Mouse (Mus musculus): ENCODE results near the gene Mroh3. TPM values are rescaled to one million over a fixed set of nuclear protein-coding genes. Genes with fewer than 3 reads are reported as not detected.

The Mroh3 gene
- 0.22 and 0.26 TPM in 2 replicates for total RNA-seq (2012; rRNA removed)

- peak; percentile 44 for DNase-seq (ENCODE audit: low read depth, low spot score)
- H3K4me1 ChIP-seq (ENCODE audit: control insufficient read depth in 2 of 2, insufficient read depth in 2 of 2, low read length in 2 of 2, poor library complexity in 1 of 2) = peaks cover 0 to 6% of the 10 kb centered on the region in 2 experiments; a peak in 1 of 4 replicates
- H3K4me3 ChIP-seq (ENCODE audit: insufficient read depth in 1 of 2, low read depth in 1 of 2, low read length in 2 of 2, poor library complexity in 1 of 2, severe bottlenecking in 1 of 2) = no peak within 1 kb of the TSS
- H3K9me3 ChIP-seq (ENCODE audit: control insufficient read depth, insufficient read depth, low read depth, low read length) = no peaks in the 10 kb centered on the region
- H3K36me3 ChIP-seq (ENCODE audit: control insufficient read depth, insufficient read depth, low read length, poor library complexity, severe bottlenecking) = peaks cover 7% of the 10 kb centered on the region; the same call in 1 of the 2 replicates
- TF ChIP-seq ZNF384 (IDR thresholded peaks at IDR 0.05; ENCODE audit: low read depth, low read length) = no peak
- TF ChIP-seq MAFK (IDR thresholded peaks at IDR 0.05; ENCODE audit: insufficient read depth, low read depth, low read length) = no peak
- TF ChIP-seq ZC3H11A (IDR thresholded peaks at IDR 0.05; ENCODE audit: borderline replicate concordance, low read depth, low read length) = no peak
- no peak for TF ChIP-seq HCFC1 (IDR thresholded peaks at IDR 0.05; ENCODE audit: borderline replicate concordance, insufficient read depth, low read length)
- TF ChIP-seq CHD2 (IDR thresholded peaks at IDR 0.05; ENCODE audit: low read depth, low read length) = no peak
- no peak within 1 kb of the TSS for H3K27ac ChIP-seq (ENCODE audit: insufficient read depth, low read depth, low read length, poor library complexity, severe bottlenecking)
- H3K9ac ChIP-seq (ENCODE audit: insufficient read depth, low read depth, low read length, poor library complexity, severe bottlenecking) = peak within 1 kb of the TSS; percentile 47; the same call in 1 of the 2 replicates
- in situ Hi-C loops (cut with MboI; ENCODE audit: low sequenced_read_pairs in 2 of 2, unreplicated experiment in 2 of 2) = no loop called here
Observed at GRCm38 (mm10) chr1:136212803-136213202, at the start of gene Mroh3. Gene Mroh3 (minus strand): TSS chr1:136212828.

- no peaks in the 10 kb centered on the region for H3K9me3 ChIP-seq (ENCODE audit: control insufficient read depth, insufficient read depth, low read depth, low read length)
- no peaks in the 10 kb centered on the region for H3K36me3 ChIP-seq (ENCODE audit: control insufficient read depth, insufficient read depth, low read length, poor library complexity, severe bottlenecking)
- peak within 1 kb of the TSS; percentile 59 for H3K9ac ChIP-seq (ENCODE audit: insufficient read depth, low read depth, low read length, poor library complexity, severe bottlenecking)
- in situ Hi-C loops (cut with MboI; ENCODE audit: low sequenced_read_pairs in 2 of 2, unreplicated experiment in 2 of 2) = no loop called here
- DNase-seq (ENCODE audit: low read depth, low spot score) = no peak
- peaks cover 0 to 3% of the 10 kb centered on the region in 2 experiments; a peak in 2 of 4 replicates for H3K4me1 ChIP-seq (ENCODE audit: control insufficient read depth in 2 of 2, insufficient read depth in 2 of 2, low read length in 2 of 2, poor library complexity in 1 of 2)
- TF ChIP-seq ZC3H11A (IDR thresholded peaks at IDR 0.05; ENCODE audit: borderline replicate concordance, low read depth, low read length) = no peak
- TF ChIP-seq CHD2 (IDR thresholded peaks at IDR 0.05; ENCODE audit: low read depth, low read length) = no peak
- no peak for TF ChIP-seq MAFK (IDR thresholded peaks at IDR 0.05; ENCODE audit: insufficient read depth, low read depth, low read length)
- no peak for TF ChIP-seq ZNF384 (IDR thresholded peaks at IDR 0.05; ENCODE audit: low read depth, low read length)
- TF ChIP-seq HCFC1 (IDR thresholded peaks at IDR 0.05; ENCODE audit: borderline replicate concordance, insufficient read depth, low read length) = no peak
- peak within 1 kb of the TSS; percentile 68 to 74 for H3K4me3 ChIP-seq (ENCODE audit: insufficient read depth in 1 of 2, low read depth in 1 of 2, low read length in 2 of 2, poor library complexity in 1 of 2, severe bottlenecking in 1 of 2)
- no peak within 1 kb of the TSS for H3K27ac ChIP-seq (ENCODE audit: insufficient read depth, low read depth, low read length, poor library complexity, severe bottlenecking)
Observed at GRCm38 (mm10) chr1:136260635-136261238, 48.1 kb upstream of the Mroh3 start, which contains the start of gene Gpr25. Gene Gpr25 (minus strand): TSS chr1:136260873.

DNA sequence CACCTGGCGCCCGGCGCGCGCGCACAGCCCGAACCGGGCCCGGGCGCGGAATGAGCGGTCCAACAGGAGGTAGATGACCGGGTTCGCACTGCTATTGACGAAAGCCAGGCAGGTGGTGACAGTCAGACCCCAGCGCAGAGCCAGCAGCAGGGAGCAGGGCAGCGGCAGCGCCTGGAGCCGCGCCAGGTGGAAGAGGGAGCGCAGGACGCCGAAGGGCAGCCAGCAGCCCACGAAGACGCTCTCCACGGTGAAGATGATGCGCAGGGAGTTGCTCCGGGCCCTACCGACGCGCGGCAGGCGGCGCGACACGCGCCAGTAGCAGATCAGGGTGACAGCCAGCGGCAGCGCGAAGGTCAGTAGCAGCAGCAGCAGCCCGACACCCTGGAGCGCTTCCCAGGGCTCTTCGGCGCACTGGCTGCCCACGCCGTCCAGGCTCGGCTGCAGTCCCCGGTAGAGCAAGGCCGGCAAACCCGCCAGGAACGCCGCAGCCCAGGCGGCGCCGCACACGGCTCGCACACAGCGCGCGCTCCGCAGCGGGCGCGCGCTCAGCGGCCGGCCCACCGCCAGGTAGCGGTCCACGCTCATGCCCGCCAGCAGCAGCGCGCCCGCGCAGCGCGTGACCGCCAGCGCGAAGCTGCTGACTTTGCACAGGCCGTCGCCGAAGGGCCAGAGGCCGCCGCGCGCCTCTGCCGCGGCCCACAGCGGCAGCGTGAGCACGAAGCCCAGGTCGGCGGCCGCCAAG, 47.4 kb upstream of the Mroh3 start:
- Histone ChIP-seq H3K4me1 (ENCODE audit: control insufficient read depth in 2 of 2, insufficient read depth in 2 of 2, low read length in 2 of 2, poor library complexity in 1 of 2) (peaks cover 0 to 5% of the 10 kb centered on the region in 2 experiments; a peak in 2 of 4 replicates), H3K4me3 (ENCODE audit: insufficient read depth in 1 of 2, low read depth in 1 of 2, low read length in 2 of 2, poor library complexity in 1 of 2, severe bottlenecking in 1 of 2) (peak overlapping the region; percentile 68 to 74), H3K27ac (ENCODE audit: insufficient read depth, low read depth, low read length, poor library complexity, severe bottlenecking) (no peak overlapping the region), H3K9ac (ENCODE audit: insufficient read depth, low read depth, low read length, poor library complexity, severe bottlenecking) (peak overlapping the region; percentile 59), H3K9me3 (ENCODE audit: control insufficient read depth, insufficient read depth, low read depth, low read length) (no peaks in the 10 kb centered on the region), H3K36me3 (ENCODE audit: control insufficient read depth, insufficient read depth, low read length, poor library complexity, severe bottlenecking) (no peaks in the 10 kb centered on the region)
- in situ Hi-C loops (cut with MboI; ENCODE audit: low sequenced_read_pairs in 2 of 2, unreplicated experiment in 2 of 2) = no loop called here
- DNase-seq (ENCODE audit: low read depth, low spot score) = peak; percentile 33
- TF ChIP-seq MAFK (IDR thresholded peaks at IDR 0.05; ENCODE audit: insufficient read depth, low read depth, low read length) (peak; percentile 75), CHD2 (IDR thresholded peaks at IDR 0.05; ENCODE audit: low read depth, low read length) (no peak)

DNA sequence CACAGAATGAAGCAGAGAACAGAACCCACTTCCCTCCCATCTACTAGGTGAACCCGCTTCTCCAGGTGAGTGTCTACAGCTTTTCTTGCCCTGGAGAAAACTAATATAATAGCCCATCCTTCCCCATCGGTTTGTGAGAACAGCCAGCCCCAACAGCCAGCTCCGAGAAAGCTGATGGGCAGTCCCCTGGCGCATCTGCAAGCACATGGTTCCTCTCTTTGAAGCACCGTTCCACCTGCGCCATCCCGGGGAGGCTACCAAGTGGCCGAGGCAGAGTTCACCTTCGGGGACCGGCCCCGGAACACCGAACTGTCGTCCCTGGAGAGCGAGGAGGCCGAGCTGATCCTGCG, 46.9 kb upstream of the Mroh3 start:
- peak overlapping the region; percentile 68 to 74 for H3K4me3 ChIP-seq (ENCODE audit: insufficient read depth in 1 of 2, low read depth in 1 of 2, low read length in 2 of 2, poor library complexity in 1 of 2, severe bottlenecking in 1 of 2)
- peak overlapping the region; percentile 59; the same call in 1 of the 2 replicates for H3K9ac ChIP-seq (ENCODE audit: insufficient read depth, low read depth, low read length, poor library complexity, severe bottlenecking)
- H3K36me3 ChIP-seq (ENCODE audit: control insufficient read depth, insufficient read depth, low read length, poor library complexity, severe bottlenecking) = no peaks in the 10 kb centered on the region
- H3K4me1 ChIP-seq (ENCODE audit: control insufficient read depth in 2 of 2, insufficient read depth in 2 of 2, low read length in 2 of 2, poor library complexity in 1 of 2) = peaks cover 0 to 6% of the 10 kb centered on the region in 2 experiments; a peak in 2 of 4 replicates
- no peak overlapping the region for H3K27ac ChIP-seq (ENCODE audit: insufficient read depth, low read depth, low read length, poor library complexity, severe bottlenecking)
- H3K9me3 ChIP-seq (ENCODE audit: control insufficient read depth, insufficient read depth, low read depth, low read length) = no peaks in the 10 kb centered on the region
- no peak for TF ChIP-seq ZNF384 (IDR thresholded peaks at IDR 0.05; ENCODE audit: low read depth, low read length)
- DNase-seq (ENCODE audit: low read depth, low spot score) = no peak
- in situ Hi-C loops (cut with MboI; ENCODE audit: low sequenced_read_pairs in 2 of 2, unreplicated experiment in 2 of 2) = no loop called here
